Mouse (Mus musculus) embryonic facial prominence, embryonic 15.5 days (tissue): ENCODE data around the gene Cyp1b1. TPM values are rescaled to one million over a fixed set of nuclear protein-coding genes. Genes with fewer than 3 reads are reported as not detected.

Experiments used
- ATAC-seq: fragments of 200-750 bp; cut with Nextera tagmentation; 2 replicates; pipeline ENCODE4 v1.8.0; 2017; ENCODE audit warnings: low read depth, moderate TSS enrichment; ENCODE audit not compliant: insufficient number of reproducible peaks, low FRiP score, low TSS enrichment
- H3K27ac ChIP-seq: fragments of 300-500 bp; sonication (generic); replicated peaks from 2 replicates; pipeline ENCODE4 v1.5.1; 2015; ENCODE audit warnings: mild to moderate bottlenecking, inconsistent platforms
- H3K27me3 ChIP-seq: fragments of 300-500 bp; sonication (generic); 2 replicates; pipeline ENCODE4 v1.6.1; 2015; ENCODE audit warnings: inconsistent platforms
- H3K36me3 ChIP-seq: fragments of 300-500 bp; sonication (generic); 2 replicates; pipeline ENCODE4 v1.6.1; 2015; ENCODE audit warnings: mild to moderate bottlenecking, inconsistent platforms
- H3K4me1 ChIP-seq: fragments of 300-500 bp; sonication (generic); 2 replicates; pipeline ENCODE4 v1.6.1; 2015; ENCODE audit warnings: inconsistent platforms
- H3K4me2 ChIP-seq: fragments of 300-500 bp; sonication (generic); replicated peaks from 2 replicates; pipeline ENCODE4 v1.6.1; 2015; ENCODE audit warnings: mild to moderate bottlenecking, inconsistent platforms
- H3K4me3 ChIP-seq: fragments of 300-500 bp; sonication (generic); replicated peaks from 2 replicates; pipeline ENCODE4 v1.5.1; 2015; ENCODE audit warnings: mild to moderate bottlenecking, inconsistent platforms
- H3K9ac ChIP-seq: fragments of 300-500 bp; sonication (generic); 2 replicates; pipeline ENCODE4 v1.6.1; 2015; ENCODE audit warnings: inconsistent platforms
- H3K9me3 ChIP-seq: fragments of 300-500 bp; sonication (generic); replicated peaks from 2 replicates; pipeline ENCODE4 v1.6.1; 2016; ENCODE audit warnings: inconsistent platforms
- WGBS: fragments of 180-500 bp; shearing (Covaris S2); methylation state at CpG from one replicate; pipeline ENCODE4 v1.1.7; 2015; 5-methylcytosine and 5-hydroxymethylcytosine counted together
- polyA plus RNA-seq: library from polyadenylated mRNA; unstranded; fragments of >200 nt; fragmentation: Nextera tagmentation; extraction: Ambion mirVana; gene quantifications from 2 replicates; pipeline ENCODE4 v1.2.1, GENCODE M21; 2015

The Cyp1b1 gene
- polyA plus RNA-seq, 1 experiment from 2014 or later: 4.9 TPM

GRCm38 (mm10) chr17:79695106-79695505, 19.8 kb downstream of the Cyp1b1 start:
- Histone ChIP-seq H3K27me3 (no peaks in the 10 kb centered on the region), H3K9ac (no peak overlapping the region), H3K4me3 (no peak overlapping the region), H3K4me1 (no peaks in the 10 kb centered on the region), H3K27ac (no peak overlapping the region), H3K4me2 (no peak overlapping the region), H3K36me3 (no peaks in the 10 kb centered on the region), H3K9me3 (no peaks in the 10 kb centered on the region)
- no peak for ATAC-seq
- WGBS: 85% methylated on average over 4 of the region's 4 CpGs

DNA sequence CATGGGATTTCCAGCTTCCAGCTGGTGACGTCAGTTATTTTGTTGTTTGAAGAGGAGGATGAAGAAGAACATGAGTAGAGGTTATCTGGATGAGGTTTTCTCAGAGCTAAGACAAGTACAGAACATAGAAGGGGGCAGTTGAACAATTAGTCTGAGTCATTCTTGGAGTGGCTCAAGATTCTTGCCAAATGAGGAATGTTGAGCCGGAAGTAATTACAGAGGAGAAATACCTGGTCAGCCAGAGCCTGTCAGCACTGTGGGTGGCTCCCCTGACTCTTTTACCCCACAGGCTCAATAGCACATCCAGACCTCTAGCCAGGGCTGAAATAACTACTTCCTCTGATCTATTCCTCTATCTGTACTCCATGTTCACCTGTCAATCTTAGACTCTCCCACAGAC, 44.0 kb downstream of the Cyp1b1 start:
- H3K9me3 ChIP-seq: no peaks in the 10 kb centered on the region
- WGBS: 47% methylated on average over 2 of the region's 2 CpGs
- H3K4me1 ChIP-seq: no peaks in the 10 kb centered on the region
- no peak overlapping the region for H3K4me3 ChIP-seq
- no peak overlapping the region for H3K9ac ChIP-seq
- H3K4me2 ChIP-seq: no peak overlapping the region
- H3K27ac ChIP-seq: no peak overlapping the region
- ATAC-seq: no peak
- H3K27me3 ChIP-seq: no peaks in the 10 kb centered on the region
- H3K36me3 ChIP-seq: no peaks in the 10 kb centered on the region

- Histone ChIP-seq H3K4me2 (no peak overlapping the region), H3K9ac (no peak overlapping the region), H3K9me3 (no peaks in the 10 kb centered on the region), H3K4me3 (no peak overlapping the region), H3K27me3 (no peaks in the 10 kb centered on the region), H3K4me1 (no peaks in the 10 kb centered on the region), H3K36me3 (no peaks in the 10 kb centered on the region), H3K27ac (no peak overlapping the region)
- WGBS: 82% methylated on average over 2 of the region's 2 CpGs
- no peak for ATAC-seq
These were observed 50.8 kb downstream of the Cyp1b1 start for GRCm38 (mm10) chr17:79664106-79664417.

- Histone ChIP-seq H3K27me3 (no peaks in the 10 kb centered on the region), H3K9me3 (no peaks in the 10 kb centered on the region), H3K4me3 (no peak overlapping the region), H3K4me1 (no peaks in the 10 kb centered on the region), H3K9ac (no peak overlapping the region), H3K27ac (no peak overlapping the region), H3K4me2 (no peak overlapping the region), H3K36me3 (no peaks in the 10 kb centered on the region)
- WGBS: 10% methylated on average over 3 of the region's 3 CpGs
- no peak for ATAC-seq
These were observed 51.3 kb downstream of the Cyp1b1 start for GRCm38 (mm10) chr17:79663393-79664105.

- Histone ChIP-seq H3K4me2 (no peak overlapping the region), H3K27me3 (no peaks in the 10 kb centered on the region), H3K4me3 (no peak overlapping the region), H3K9ac (no peak overlapping the region), H3K9me3 (no peaks in the 10 kb centered on the region), H3K4me1 (no peaks in the 10 kb centered on the region), H3K27ac (no peak overlapping the region), H3K36me3 (no peaks in the 10 kb centered on the region)
- 80% methylated on average over 9 of the region's 9 CpGs for WGBS
- no peak for ATAC-seq
These were observed 53.0 kb downstream of the Cyp1b1 start for GRCm38 (mm10) chr17:79661848-79662247.

GRCm38 (mm10) chr17:79661387-79661786, 53.5 kb downstream of the Cyp1b1 start:
- H3K27me3 ChIP-seq: no peaks in the 10 kb centered on the region
- H3K9me3 ChIP-seq: no peaks in the 10 kb centered on the region
- no peak for ATAC-seq
- H3K4me2 ChIP-seq: no peak overlapping the region
- no peak overlapping the region for H3K4me3 ChIP-seq
- no peak overlapping the region for H3K27ac ChIP-seq
- no peaks in the 10 kb centered on the region for H3K4me1 ChIP-seq
- no peaks in the 10 kb centered on the region for H3K36me3 ChIP-seq
- H3K9ac ChIP-seq: no peak overlapping the region
- 32% methylated on average over 7 of the region's 7 CpGs for WGBS

DNA sequence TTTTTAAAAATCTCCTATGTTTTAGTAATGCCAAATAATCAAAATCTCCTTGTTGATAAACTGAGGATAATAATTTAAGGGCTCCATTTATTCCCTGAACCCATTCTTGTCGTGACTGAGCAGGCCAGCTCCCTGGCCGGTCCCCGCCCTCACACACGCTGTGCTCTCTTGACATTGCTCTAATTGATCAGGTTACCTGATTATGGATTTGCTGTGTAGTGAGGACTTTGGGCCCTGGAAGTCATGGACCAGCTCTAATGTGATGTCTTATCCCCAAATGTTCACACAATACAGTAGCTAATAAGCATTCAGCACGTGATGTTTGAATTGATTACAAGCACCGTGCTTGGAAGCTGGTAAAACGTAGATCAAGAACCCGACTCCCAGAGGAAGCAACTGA, 56.0 kb downstream of the Cyp1b1 start:
- H3K4me3 ChIP-seq: no peak overlapping the region
- 71% methylated on average over 8 of the region's 8 CpGs for whole genome bisulfite sequencing
- no peaks in the 10 kb centered on the region for H3K4me1 ChIP-seq
- H3K9ac ChIP-seq: no peak overlapping the region
- H3K36me3 ChIP-seq: no peaks in the 10 kb centered on the region
- no peak for ATAC-seq
- H3K4me2 ChIP-seq: no peak overlapping the region
- no peaks in the 10 kb centered on the region for H3K27me3 ChIP-seq
- no peaks in the 10 kb centered on the region for H3K9me3 ChIP-seq
- H3K27ac ChIP-seq: no peak overlapping the region

GRCm38 (mm10) chr17:79658452-79658851, 56.4 kb downstream of the Cyp1b1 start:
- 63% methylated on average over 3 of the region's 3 CpGs for WGBS
- H3K36me3 ChIP-seq: no peaks in the 10 kb centered on the region
- no peak overlapping the region for H3K4me2 ChIP-seq
- H3K4me3 ChIP-seq: no peak overlapping the region
- no peaks in the 10 kb centered on the region for H3K9me3 ChIP-seq
- no peaks in the 10 kb centered on the region for H3K27me3 ChIP-seq
- H3K9ac ChIP-seq: no peak overlapping the region
- ATAC-seq: no peak
- no peaks in the 10 kb centered on the region for H3K4me1 ChIP-seq
- no peak overlapping the region for H3K27ac ChIP-seq

- Histone ChIP-seq H3K4me1 (no peaks in the 10 kb centered on the region), H3K9me3 (no peaks in the 10 kb centered on the region), H3K9ac (no peak overlapping the region), H3K4me3 (no peak overlapping the region), H3K27ac (no peak overlapping the region), H3K36me3 (no peaks in the 10 kb centered on the region), H3K27me3 (no peaks in the 10 kb centered on the region), H3K4me2 (no peak overlapping the region)
- no peak for ATAC-seq
- 35% methylated on average over 9 of the region's 9 CpGs for WGBS
These were observed 57.1 kb downstream of the Cyp1b1 start for GRCm38 (mm10) chr17:79657785-79658184.

GRCm38 (mm10) chr17:79654187-79654586, 60.7 kb downstream of the Cyp1b1 start:
- Histone ChIP-seq H3K4me3 (no peak overlapping the region), H3K9ac (no peak overlapping the region), H3K9me3 (no peaks in the 10 kb centered on the region), H3K4me1 (no peaks in the 10 kb centered on the region), H3K4me2 (no peak overlapping the region), H3K27ac (no peak overlapping the region), H3K27me3 (no peaks in the 10 kb centered on the region), H3K36me3 (no peaks in the 10 kb centered on the region)
- WGBS: 73% methylated on average over 3 of the region's 3 CpGs
- ATAC-seq: no peak

DNA sequence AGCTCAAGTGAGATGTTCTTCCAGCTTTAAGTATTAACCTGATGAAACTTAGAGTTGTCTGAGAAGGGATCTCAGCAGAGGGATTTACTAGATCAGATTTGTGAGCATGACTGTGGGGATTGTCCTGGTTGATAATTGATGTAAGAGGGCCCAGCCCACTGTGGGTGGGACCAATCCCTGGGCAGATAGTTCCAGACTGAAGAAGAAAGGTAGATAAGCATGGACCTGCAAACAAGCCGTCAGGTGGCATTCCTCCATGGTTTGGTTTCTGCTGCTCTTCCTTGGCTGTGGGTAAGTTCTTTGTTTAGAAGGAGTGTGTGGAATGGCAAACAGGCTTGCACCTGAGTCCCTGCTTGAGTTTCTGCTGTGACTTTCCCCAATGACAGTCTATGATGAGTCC, 61.7 kb downstream of the Cyp1b1 start:
- no peak for ATAC-seq
- H3K4me1 ChIP-seq: no peaks in the 10 kb centered on the region
- no peaks in the 10 kb centered on the region for H3K27me3 ChIP-seq
- H3K4me3 ChIP-seq: no peak overlapping the region
- no peaks in the 10 kb centered on the region for H3K36me3 ChIP-seq
- no peaks in the 10 kb centered on the region for H3K9me3 ChIP-seq
- H3K9ac ChIP-seq: no peak overlapping the region
- H3K4me2 ChIP-seq: no peak overlapping the region
- no peak overlapping the region for H3K27ac ChIP-seq
- WGBS: 71% methylated on average over 1 of the region's 1 CpGs
